Mouse (Mus musculus) stomach, embryonic 14.5 days (tissue): ENCODE data around the gene Rsph14. TPM values are rescaled to one million over a fixed set of nuclear protein-coding genes. Genes with fewer than 3 reads are reported as not detected.

ENCODE experiments used
- ATAC-seq: fragments of 200-750 bp; cut with Nextera tagmentation; 2 replicates; pipeline ENCODE4 v1.8.0; 2017; ENCODE audit warnings: low read depth, moderate TSS enrichment; ENCODE audit not compliant: insufficient number of reproducible peaks, insufficient read depth, low FRiP score
- H3K27ac ChIP-seq: fragments of 300-500 bp; sonication (generic); 2 replicates; pipeline ENCODE4 v1.5.1; 2014; ENCODE audit warnings: mild to moderate bottlenecking, low read length, moderate library complexity, mixed read lengths
- H3K27me3 ChIP-seq: fragments of 300-500 bp; sonication (generic); 2 replicates; pipeline ENCODE4 v1.6.1; 2014; ENCODE audit warnings: low read length, control low read depth, mixed read lengths; ENCODE audit not compliant: control insufficient read depth, insufficient read depth
- H3K36me3 ChIP-seq: fragments of 300-500 bp; sonication (generic); 2 replicates; pipeline ENCODE4 v1.6.1; 2014; ENCODE audit warnings: mild to moderate bottlenecking, control low read depth, low read length, moderate library complexity, mixed read lengths; ENCODE audit not compliant: control insufficient read depth, insufficient read depth
- H3K4me1 ChIP-seq: fragments of 300-500 bp; sonication (generic); 2 replicates; pipeline ENCODE4 v1.6.1; 2014; ENCODE audit warnings: low read length, control low read depth, mixed read lengths; ENCODE audit not compliant: control insufficient read depth, insufficient read depth
- H3K4me2 ChIP-seq: fragments of 300-500 bp; sonication (generic); replicated peaks from 2 replicates; pipeline ENCODE4 v1.6.1; 2014; ENCODE audit warnings: low read depth, low read length, control low read depth
- H3K4me3 ChIP-seq: fragments of 300-500 bp; sonication (generic); 2 replicates; pipeline ENCODE4 v1.5.1; 2014; ENCODE audit warnings: low read depth, low read length, control low read depth
- H3K9ac ChIP-seq: fragments of 300-500 bp; sonication (generic); replicated peaks from 2 replicates; pipeline ENCODE4 v1.6.1; 2014; ENCODE audit warnings: low read depth, mild to moderate bottlenecking, control low read depth, low read length, moderate library complexity, mixed read lengths
- H3K9me3 ChIP-seq: fragments of 300-500 bp; sonication (generic); 2 replicates; pipeline ENCODE4 v1.6.1; 2016; ENCODE audit warnings: low read depth, low read length, control low read depth; ENCODE audit not compliant: control insufficient read depth
- WGBS: fragments of 180-500 bp; shearing (Covaris S2); extraction: QIAGEN DNeasy Blood & Tissue Kit; methylation state at CpG from one replicate; pipeline ENCODE4 v1.1.7; 2014; 5-methylcytosine and 5-hydroxymethylcytosine counted together
- polyA plus RNA-seq: library from polyadenylated mRNA; unstranded; fragments of >200 nt; fragmentation: Nextera tagmentation; extraction: Ambion mirVana; gene quantifications from 2 replicates; pipeline ENCODE4 v1.2.1, GENCODE M21; 2014

Gene Rsph14
- polyA plus RNA-seq = not detected in 2 replicates

GRCm38 (mm10) chr10:75032395-75032794 is at the start of gene Rsph14:
Gene Rsph14 (minus strand): TSS chr10:75032586.
- Histone ChIP-seq H3K27me3 (no peaks in the 10 kb centered on the region), H3K27ac (no peak within 1 kb of the TSS), H3K36me3 (no peaks in the 10 kb centered on the region), H3K4me1 (peaks cover 6% of the 10 kb centered on the region; the same call in 1 of the 2 replicates), H3K9me3 (no peaks in the 10 kb centered on the region), H3K4me2 (no peak within 1 kb of the TSS), H3K9ac (no peak within 1 kb of the TSS), H3K4me3 (no peak within 1 kb of the TSS)
- 23% methylated on average over 10 of the region's 10 CpGs for WGBS
- no peak for ATAC-seq

GRCm38 (mm10) chr10:75078174-75079128 is 46.1 kb upstream of the Rsph14 start:
- Histone ChIP-seq H3K4me2 (no peak overlapping the region), H3K4me3 (no peak overlapping the region), H3K27me3 (no peaks in the 10 kb centered on the region), H3K36me3 (no peaks in the 10 kb centered on the region), H3K27ac (no peak overlapping the region), H3K9ac (no peak overlapping the region), H3K4me1 (peaks cover 14% of the 10 kb centered on the region; the same call in 1 of the 2 replicates), H3K9me3 (no peaks in the 10 kb centered on the region)
- 63% methylated on average over 14 of the region's 14 CpGs for WGBS
- no peak for ATAC-seq

- Histone ChIP-seq H3K4me3 (no peak overlapping the region), H3K9me3 (no peaks in the 10 kb centered on the region), H3K27me3 (no peaks in the 10 kb centered on the region), H3K36me3 (no peaks in the 10 kb centered on the region), H3K27ac (no peak overlapping the region), H3K4me2 (no peak overlapping the region), H3K4me1 (peaks cover 16% of the 10 kb centered on the region), H3K9ac (no peak overlapping the region)
- 60% methylated on average over 5 of the region's 5 CpGs for WGBS
- no peak for ATAC-seq
Measured at GRCm38 (mm10) chr10:75075665-75076064, 43.3 kb upstream of the Rsph14 start.

GRCm38 (mm10) chr10:75070281-75070976 is 38.0 kb upstream of the Rsph14 start:
- H3K4me2 ChIP-seq = no peak overlapping the region
- no peak overlapping the region for H3K4me3 ChIP-seq
- 37% methylated on average over 11 of the region's 11 CpGs for WGBS
- H3K9me3 ChIP-seq = no peaks in the 10 kb centered on the region
- peaks cover 30% of the 10 kb centered on the region for H3K4me1 ChIP-seq
- H3K27ac ChIP-seq = no peak overlapping the region
- H3K9ac ChIP-seq = no peak overlapping the region
- H3K36me3 ChIP-seq = peaks cover 5% of the 10 kb centered on the region; the same call in 1 of the 2 replicates
- no peaks in the 10 kb centered on the region for H3K27me3 ChIP-seq
- no peak for ATAC-seq

GRCm38 (mm10) chr10:75068624-75069328 is 36.4 kb upstream of the Rsph14 start:
- peaks cover 8% of the 10 kb centered on the region; the same call in 1 of the 2 replicates for H3K36me3 ChIP-seq
- H3K4me3 ChIP-seq = no peak overlapping the region
- no peaks in the 10 kb centered on the region for H3K27me3 ChIP-seq
- no peak overlapping the region for H3K4me2 ChIP-seq
- no peaks in the 10 kb centered on the region for H3K9me3 ChIP-seq
- WGBS = 27% methylated on average over 12 of the region's 12 CpGs
- H3K4me1 ChIP-seq = peaks cover 32% of the 10 kb centered on the region
- no peak for ATAC-seq
- H3K27ac ChIP-seq = no peak overlapping the region
- H3K9ac ChIP-seq = no peak overlapping the region

- Histone ChIP-seq H3K9ac (no peak overlapping the region), H3K27ac (no peak overlapping the region), H3K4me2 (no peak overlapping the region), H3K4me1 (peaks cover 38% of the 10 kb centered on the region), H3K27me3 (no peaks in the 10 kb centered on the region), H3K9me3 (no peaks in the 10 kb centered on the region), H3K4me3 (no peak overlapping the region), H3K36me3 (peaks cover 8% of the 10 kb centered on the region; the same call in 1 of the 2 replicates)
- WGBS = 35% methylated on average over 2 of the region's 2 CpGs
- ATAC-seq = no peak
Measured at GRCm38 (mm10) chr10:75068086-75068485, 35.7 kb upstream of the Rsph14 start.

GRCm38 (mm10) chr10:75067446-75067845 is 35.1 kb upstream of the Rsph14 start:
- Histone ChIP-seq H3K27me3 (no peaks in the 10 kb centered on the region), H3K36me3 (peaks cover 8% of the 10 kb centered on the region; the same call in 1 of the 2 replicates)

GRCm38 (mm10) chr10:75065691-75066090 is 33.3 kb upstream of the Rsph14 start:
- ATAC-seq = no peak
- Histone ChIP-seq H3K4me2 (no peak overlapping the region), H3K27me3 (no peaks in the 10 kb centered on the region), H3K27ac (no peak overlapping the region), H3K9ac (no peak overlapping the region), H3K4me1 (peaks cover 47% of the 10 kb centered on the region), H3K36me3 (peaks cover 8% of the 10 kb centered on the region; the same call in 1 of the 2 replicates), H3K9me3 (no peaks in the 10 kb centered on the region), H3K4me3 (no peak overlapping the region)
- WGBS = 80% methylated on average over 6 of the region's 6 CpGs

More at GRCm38 (mm10) chr10:75067446-75067845, 35.1 kb upstream of the Rsph14 start:
- Histone ChIP-seq H3K4me3 (no peak overlapping the region), H3K27ac (no peak overlapping the region), H3K4me2 (no peak overlapping the region), H3K9ac (no peak overlapping the region), H3K9me3 (no peaks in the 10 kb centered on the region), H3K4me1 (peaks cover 44% of the 10 kb centered on the region)
- ATAC-seq = no peak
